ENCODE assay signal across 21 mouse cellular contexts in genomic region chr9:66850966-66851365, GRCm38 (mm10). TPM values are rescaled to one million over a fixed set of nuclear protein-coding genes. Genes with fewer than 3 reads are reported as not detected.
DNase-seq lines count a peak whose midpoint lies in the region; ATAC-seq and TF ChIP-seq lines count a peak whose summit lies in the region.
"Had no signal": no experiment of that assay in that cellular context is flagged by ENCODE, and none has a peak within 500 bp of the region (broad histone marks: within the 10 kb centered on the region; RNA-seq: fewer than 3 reads in every experiment).

No protein-coding gene starts in this region.

- TF ChIP-seq CTCF in lung, postnatal 0 days (IDR thresholded peaks at IDR 0.05): no peak

- peaks cover 20% of the 10 kb centered on the region for H3K4me1 ChIP-seq in heart, embryonic 13.5 days
- peaks cover 10% of the 10 kb centered on the region for H3K4me1 ChIP-seq in heart, embryonic 11.5 days (ENCODE audit: control insufficient read depth, insufficient read depth, low read length)
- H3K4me1 ChIP-seq in kidney, embryonic 15.5 days: peaks cover 8% of the 10 kb centered on the region
- H3K4me1 ChIP-seq in lung, postnatal 0 days (ENCODE audit: insufficient read depth, low read depth, low read length): no peaks in the 10 kb centered on the region
- H3K4me1 ChIP-seq: embryonic facial prominence, embryonic 13.5 days had no signal

- 40% methylated on average over 5 of the region's 5 CpGs for WGBS in heart, embryonic 13.5 days
- WGBS in heart, embryonic 11.5 days (ENCODE audit: insufficient replicate concordance): 41% methylated on average over 5 of the region's 5 CpGs
- 57% methylated on average over 5 of the region's 5 CpGs for WGBS in kidney, embryonic 15.5 days
- WGBS in lung, postnatal 0 days: 37% methylated on average over 5 of the region's 5 CpGs

- H3K27me3 ChIP-seq in heart, embryonic 13.5 days (replicated peaks): no peaks in the 10 kb centered on the region
- H3K27me3 ChIP-seq in heart, embryonic 11.5 days (ENCODE audit: control insufficient read depth, insufficient read depth, low read length): no peaks in the 10 kb centered on the region
- no peaks in the 10 kb centered on the region for H3K27me3 ChIP-seq in kidney, embryonic 15.5 days
- no peaks in the 10 kb centered on the region for H3K27me3 ChIP-seq in lung, postnatal 0 days (replicated peaks; ENCODE audit: insufficient read depth, low read length)
- H3K27me3 ChIP-seq: embryonic facial prominence, embryonic 13.5 days; neural tube, embryonic 13.5 days had no signal

- peaks cover 37% of the 10 kb centered on the region for H3K36me3 ChIP-seq in heart, embryonic 13.5 days
- H3K36me3 ChIP-seq in heart, embryonic 11.5 days (ENCODE audit: control insufficient read depth, insufficient read depth, low read length): peaks cover 4% of the 10 kb centered on the region
- H3K36me3 ChIP-seq in kidney, embryonic 15.5 days: peaks cover 37% of the 10 kb centered on the region
- H3K36me3 ChIP-seq in lung, postnatal 0 days (ENCODE audit: insufficient read depth, low read length): peaks cover 9% of the 10 kb centered on the region; the same call in 1 of the 2 replicates

- ATAC-seq in heart, embryonic 13.5 days (ENCODE audit: extremely low read depth, insufficient number of reproducible peaks, low FRiP score, low TSS enrichment): no peak
- ATAC-seq in heart, embryonic 11.5 days (replicated peaks; ENCODE audit: insufficient number of reproducible peaks, low FRiP score, low TSS enrichment): no peak
- no peak for ATAC-seq in kidney, embryonic 15.5 days (replicated peaks; ENCODE audit: low FRiP score)
- peak; percentile 58 for ATAC-seq in lung, postnatal 0 days
- ATAC-seq: forebrain, embryonic 14.5 days had no signal

- no peak for TF ChIP-seq EP300 in lung, postnatal 0 days (IDR thresholded peaks at IDR 0.05)

- H3K27ac ChIP-seq in heart, embryonic 13.5 days (replicated peaks): peak overlapping the region; percentile 25
- H3K27ac ChIP-seq in heart, embryonic 11.5 days (ENCODE audit: low read depth, low read length): no peak overlapping the region
- no peak overlapping the region for H3K27ac ChIP-seq in kidney, embryonic 15.5 days
- H3K27ac ChIP-seq in lung, postnatal 0 days (ENCODE audit: low read length): no peak overlapping the region
- H3K27ac ChIP-seq: embryonic facial prominence, embryonic 13.5 days; left cerebral cortex, adult 2 months; neural tube, embryonic 13.5 days had no signal

- no peak overlapping the region for H3K4me2 ChIP-seq in heart, embryonic 13.5 days
- no peak overlapping the region for H3K4me2 ChIP-seq in heart, embryonic 11.5 days
- no peak overlapping the region for H3K4me2 ChIP-seq in kidney, embryonic 15.5 days
- no peak overlapping the region for H3K4me2 ChIP-seq in lung, postnatal 0 days (replicated peaks; ENCODE audit: low read depth, low read length)
- H3K4me2 ChIP-seq: embryonic facial prominence, embryonic 13.5 days; midbrain, embryonic 11.5 days; neural tube, embryonic 13.5 days had no signal

- H3K4me3 ChIP-seq in heart, embryonic 13.5 days: no peak overlapping the region
- H3K4me3 ChIP-seq in heart, embryonic 11.5 days (ENCODE audit: low read depth, low read length): no peak overlapping the region
- no peak overlapping the region for H3K4me3 ChIP-seq in kidney, embryonic 15.5 days (replicated peaks)
- H3K4me3 ChIP-seq in lung, postnatal 0 days (ENCODE audit: low read depth, low read length): no peak overlapping the region
- H3K4me3 ChIP-seq: embryonic facial prominence, embryonic 13.5 days; left cerebral cortex, adult 2 months; neural tube, embryonic 13.5 days had no signal

- no peak overlapping the region; the same call in 1 of the 2 replicates for H3K9ac ChIP-seq in heart, embryonic 13.5 days
- no peak overlapping the region for H3K9ac ChIP-seq in heart, embryonic 11.5 days (ENCODE audit: low read depth, low read length)
- H3K9ac ChIP-seq in kidney, embryonic 15.5 days: no peak overlapping the region
- no peak overlapping the region for H3K9ac ChIP-seq in lung, postnatal 0 days (replicated peaks; ENCODE audit: low read depth)
- H3K9ac ChIP-seq: embryonic facial prominence, embryonic 13.5 days; neural tube, embryonic 13.5 days had no signal

- DNase-seq in kidney, postnatal 14 days: peak; percentile 41
- DNase-seq in lung, postnatal 0 days (ENCODE audit: low spot score): peak; percentile 35
- peak; percentile 14 for DNase-seq in mesoderm, embryonic 11.5 days (ENCODE audit: low read depth, low spot score)
- no peak for DNase-seq in cerebellum, adult 9-11 months
- DNase-seq: adrenal gland, postnatal 36 days; cerebellum, adult 18-20 months; gastrocnemius, postnatal 14 days; kidney, postnatal 36 days; layer of hippocampus, adult 9-11 months; left cerebral cortex, postnatal 4 days; thymus, postnatal 36 days had no signal

- no peaks in the 10 kb centered on the region for H3K9me3 ChIP-seq in heart, embryonic 13.5 days
- no peaks in the 10 kb centered on the region for H3K9me3 ChIP-seq in heart, embryonic 11.5 days (replicated peaks; ENCODE audit: control insufficient read depth, low read length)
- no peaks in the 10 kb centered on the region for H3K9me3 ChIP-seq in kidney, embryonic 15.5 days (replicated peaks)
- H3K9me3 ChIP-seq in lung, postnatal 0 days (ENCODE audit: low read length): no peaks in the 10 kb centered on the region
- H3K9me3 ChIP-seq: embryonic facial prominence, embryonic 13.5 days; neural tube, embryonic 13.5 days had no signal

RNA-seq across cellular contexts. Expression of gene Aph1c, which starts 16.4 kb away (rescaled TPM):
- polyA plus RNA-seq in heart, embryonic 13.5 days (2015; fragmentation: Nextera tagmentation; extraction: Ambion mirVana): 1.7 and 1.8 TPM in 2 replicates
- polyA plus RNA-seq in heart, embryonic 11.5 days (2014; fragmentation: Nextera tagmentation; extraction: Ambion mirVana): 0.34 and 1.1 TPM in 2 replicates
- polyA plus RNA-seq in kidney, embryonic 15.5 days (2015; fragmentation: Nextera tagmentation; extraction: Ambion mirVana): 5.4 and 7.2 TPM in 2 replicates
- polyA plus RNA-seq in lung, postnatal 0 days (2015; fragmentation: Nextera tagmentation; extraction: Ambion mirVana): 10.5 and 11.7 TPM in 2 replicates

RNA-seq across cellular contexts. Expression of gene Gm10647, which starts 54.1 kb away (rescaled TPM):
- 0.48 and 0.78 TPM in 2 replicates for polyA plus RNA-seq in heart, embryonic 13.5 days (2015; fragmentation: Nextera tagmentation; extraction: Ambion mirVana)
- 0.60 and 0.83 TPM in 2 replicates for polyA plus RNA-seq in heart, embryonic 11.5 days (2014; fragmentation: Nextera tagmentation; extraction: Ambion mirVana)
- polyA plus RNA-seq in kidney, embryonic 15.5 days (2015; fragmentation: Nextera tagmentation; extraction: Ambion mirVana): 0.69 and 0.96 TPM in 2 replicates
- polyA plus RNA-seq in lung, postnatal 0 days (2015; fragmentation: Nextera tagmentation; extraction: Ambion mirVana): 0.27 and 0.51 TPM in 2 replicates
- polyA plus RNA-seq: C2C12; small intestine, adult 2 months had no signal

RNA-seq across cellular contexts. Expression of gene Aph1b, which starts 55.7 kb away (rescaled TPM):
- polyA plus RNA-seq in heart, embryonic 13.5 days (2015; fragmentation: Nextera tagmentation; extraction: Ambion mirVana): 6.5 and 7.5 TPM in 2 replicates
- 8.2 and 8.9 TPM in 2 replicates for polyA plus RNA-seq in heart, embryonic 11.5 days (2014; fragmentation: Nextera tagmentation; extraction: Ambion mirVana)
- polyA plus RNA-seq in kidney, embryonic 15.5 days (2015; fragmentation: Nextera tagmentation; extraction: Ambion mirVana): 9.2 and 11.9 TPM in 2 replicates
- polyA plus RNA-seq in lung, postnatal 0 days (2015; fragmentation: Nextera tagmentation; extraction: Ambion mirVana): 4.4 and 6.3 TPM in 2 replicates
